Mouse (Mus musculus) MEL (cell line): ENCODE data around the gene Tbcb.

Experiments
- CTCF ChIP-seq, 3 experiments: IDR thresholded peaks in 2 of 3; conservative IDR thresholded peaks in 1 of 3; 2 replicates each; pipeline ENCODE4 v1.5.1; 2011 to 2012; ENCODE audit warnings: low read length in 3 of 3, low read depth in 2 of 3, mild to moderate bottlenecking in 2 of 3, improper control_type of control experiment in 1 of 3, inconsistent platforms in 1 of 3, mixed read lengths in 1 of 3, moderate library complexity in 1 of 3; ENCODE audit not compliant: control insufficient read depth in 1 of 3, insufficient read depth in 1 of 3, poor library complexity in 1 of 3, severe bottlenecking in 1 of 3
- EP300 ChIP-seq, 2 experiments: IDR thresholded peaks; 2 replicates each; pipeline ENCODE4 v1.6.1; 2011; ENCODE audit warnings: improper control_type of control experiment in 2 of 2, low read length in 2 of 2, low read depth in 1 of 2, mild to moderate bottlenecking in 1 of 2
- RCOR1 ChIP-seq: IDR thresholded peaks from 2 replicates; pipeline ENCODE4 v1.6.1; 2012; ENCODE audit warnings: low read depth, mild to moderate bottlenecking, inconsistent platforms, low read length, improper control_type of control experiment
- UBTF ChIP-seq: IDR thresholded peaks from 2 replicates; pipeline ENCODE4 v1.6.1; 2012; ENCODE audit warnings: low read depth, mild to moderate bottlenecking, inconsistent platforms, low read length, improper control_type of control experiment, moderate library complexity, borderline replicate concordance; ENCODE audit not compliant: insufficient read depth
- ZMIZ1 ChIP-seq: IDR thresholded peaks from 2 replicates; pipeline ENCODE4 v1.6.1; 2012; ENCODE audit warnings: low read depth, mild to moderate bottlenecking, inconsistent platforms, low read length, improper control_type of control experiment, moderate library complexity

DNA sequence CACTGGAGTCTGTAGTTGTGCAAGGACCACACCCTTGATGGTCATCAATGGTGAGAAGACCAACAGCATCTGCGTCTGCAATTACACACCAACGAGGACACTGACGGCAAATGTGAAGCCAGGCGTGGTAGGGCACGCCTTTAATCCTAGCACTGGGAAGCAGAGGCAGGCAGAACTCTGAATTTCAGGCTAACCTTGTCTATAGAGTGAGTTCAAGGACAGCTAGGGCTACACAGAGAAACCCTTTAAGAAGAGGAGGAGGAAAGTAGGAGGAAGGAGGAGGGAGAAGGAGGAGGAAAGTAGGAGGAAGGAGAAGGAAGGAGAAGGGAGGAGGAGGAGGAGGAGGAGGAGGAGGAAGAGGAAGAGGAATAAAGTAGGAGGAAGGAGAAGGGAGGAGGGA, 33.5 kb upstream of the Tbcb start:
- TF ChIP-seq EP300 (IDR thresholded peaks at IDR 0.05; ENCODE audit: low read depth in 1 of 2, low read length in 2 of 2): no peak
- no peak for TF ChIP-seq RCOR1
- no peak for TF ChIP-seq UBTF
- no peak for TF ChIP-seq CTCF (IDR thresholded peaks at IDR 0.05 in 2 of 3, conservative IDR thresholded peaks at IDR 0.05 in 1 of 3; ENCODE audit: control insufficient read depth in 1 of 3, insufficient read depth in 1 of 3, low read depth in 2 of 3, low read length in 3 of 3, poor library complexity in 1 of 3, severe bottlenecking in 1 of 3)
- no peak for TF ChIP-seq ZMIZ1
